In genomic region chr14:97558289-97558688, GRCm38 (mm10) we compare ENCODE assay signal across 20 mouse cellular contexts.
DNase-seq lines count a peak whose midpoint lies in the region; ATAC-seq and TF ChIP-seq lines count a peak whose summit lies in the region.
"Had no signal": no experiment of that assay in that cellular context is flagged by ENCODE, and none has a peak within 500 bp of the region (broad histone marks: within the 10 kb centered on the region; RNA-seq: fewer than 3 reads in every experiment).

No protein-coding gene starts in this region.

- no peak overlapping the region for H3K4me3 ChIP-seq in gastrocnemius, adult 2 months
- no peak overlapping the region for H3K4me3 ChIP-seq in lung, embryonic 14.5 days (ENCODE audit: low read depth, low read length)
- H3K4me3 ChIP-seq: embryonic facial prominence, embryonic 13.5 days; heart, embryonic 13.5 days; hindbrain, embryonic 15.5 days had no signal

- H3K9me3 ChIP-seq in lung, embryonic 14.5 days (ENCODE audit: low read depth, low read length): no peaks in the 10 kb centered on the region
- H3K9me3 ChIP-seq: embryonic facial prominence, embryonic 13.5 days; heart, embryonic 13.5 days; hindbrain, embryonic 15.5 days had no signal

- no peak for TF ChIP-seq CTCF in gastrocnemius, adult 2 months (IDR thresholded peaks at IDR 0.05)
- TF ChIP-seq CTCF in lung, embryonic 14.5 days (IDR thresholded peaks at IDR 0.05; ENCODE audit: low read depth): no peak

- no peak overlapping the region for H3K4me2 ChIP-seq in lung, embryonic 14.5 days
- H3K4me2 ChIP-seq: embryonic facial prominence, embryonic 13.5 days; heart, embryonic 13.5 days; hindbrain, embryonic 15.5 days had no signal

- no peak overlapping the region for H3K9ac ChIP-seq in lung, embryonic 14.5 days
- H3K9ac ChIP-seq: embryonic facial prominence, embryonic 13.5 days; heart, embryonic 13.5 days; hindbrain, embryonic 15.5 days had no signal

- H3K27me3 ChIP-seq in lung, embryonic 14.5 days (ENCODE audit: insufficient read depth, low read length): no peaks in the 10 kb centered on the region
- H3K27me3 ChIP-seq: embryonic facial prominence, embryonic 13.5 days; heart, embryonic 13.5 days; hindbrain, embryonic 15.5 days had no signal

- no peak for DNase-seq in gastrocnemius, adult 2 months
- DNase-seq in gastrocnemius, postnatal 25 days: no peak
- DNase-seq in lung, embryonic 14.5 days: peak; percentile 50
- no peak for DNase-seq in lung, postnatal 4 days
- DNase-seq in 3T3-L1 (ENCODE audit: low read depth, low spot score) (peak; percentile 24), NIH3T3 (ENCODE audit: low read depth) (peak; percentile 3)
- DNase-seq: adrenal gland, postnatal 14 days; B cell, adult 2 months; cerebellum, adult 11-12 months; cerebellum, adult 9-10 months; cerebellum, postnatal 25 days; gastrocnemius, postnatal 10 days; heart, postnatal 36 days had no signal

- peak; percentile 30; the same call in 1 of the 2 replicates for ATAC-seq in lung, embryonic 14.5 days (ENCODE audit: insufficient read depth)
- ATAC-seq: activated CD4-positive, CD25-positive, alpha-beta regulatory T cell, adult 4 months; CD4-positive, CD25-positive, alpha-beta regulatory T cell, adult 4 months; forebrain, embryonic 14.5 days had no signal

- no peaks in the 10 kb centered on the region for H3K36me3 ChIP-seq in lung, embryonic 14.5 days (ENCODE audit: insufficient read depth)
- H3K36me3 ChIP-seq: embryonic facial prominence, embryonic 13.5 days; G1E; heart, embryonic 13.5 days; hindbrain, embryonic 15.5 days had no signal

- H3K4me1 ChIP-seq in lung, embryonic 14.5 days (ENCODE audit: insufficient read depth): peaks cover 3% of the 10 kb centered on the region; the same call in 1 of the 2 replicates
- H3K4me1 ChIP-seq: embryonic facial prominence, embryonic 13.5 days; heart, embryonic 13.5 days; hindbrain, embryonic 15.5 days had no signal

- WGBS in lung, embryonic 14.5 days: 55% methylated on average over 2 of the region's 2 CpGs

- intact Hi-C loops in gastrocnemius, adult 2 months (cut with DNase I): loop anchor here (5.0 kb wide), 1 partner anchor 444 kb away; no protein-coding TSS in a partner anchor

- peak overlapping the region; percentile 20; the same call in 1 of the 2 replicates for H3K27ac ChIP-seq in gastrocnemius, adult 2 months
- no peak overlapping the region for H3K27ac ChIP-seq in lung, embryonic 14.5 days (ENCODE audit: low read depth)
- H3K27ac ChIP-seq: embryonic facial prominence, embryonic 13.5 days; heart, embryonic 13.5 days; hindbrain, embryonic 15.5 days had no signal

Comparison
In these comparisons a context has a peak if more than half of its experiments do, and no peak if none do; other contexts are left out.
1. DNase-seq: peak in lung, embryonic 14.5 days (single experiment), 3T3-L1 (single experiment) and NIH3T3 (single experiment); none in gastrocnemius, adult 2 months (single experiment), gastrocnemius, postnatal 25 days (single experiment) and lung, postnatal 4 days (0 of 2).